Mouse (Mus musculus) kidney, adult 18-20 months (tissue): ENCODE data around the gene Pml.
"Not testable (repeated sequence)": the region's sequence is repeated elsewhere in the genome, so short reads cannot be mapped to it uniquely, and the experiment has no call there.

Source experiments
- DNase-seq: peaks from one replicate; pipeline ENCODE4 v3.0.0; 2021

The Pml gene

DNA sequence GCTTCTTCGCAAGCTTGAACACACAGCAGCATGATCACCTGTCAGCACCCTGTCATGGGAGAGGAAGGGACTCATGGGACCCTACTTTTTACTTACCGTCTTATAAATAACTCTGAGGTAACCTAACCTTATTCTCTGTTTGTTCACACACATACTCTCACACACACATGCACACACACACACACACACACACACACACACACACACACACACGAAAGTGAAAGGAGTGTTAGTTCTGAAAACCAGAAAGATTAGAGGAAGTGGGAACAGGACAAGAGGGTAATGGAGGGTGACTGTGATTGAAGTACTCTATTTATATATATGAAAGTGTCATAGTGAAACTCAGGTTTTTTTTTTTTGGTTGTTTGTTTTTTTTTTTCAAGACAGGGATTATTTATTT, 21.5 kb upstream of the Pml start:
- no peak for DNase-seq

- DNase-seq = no peak
Measured at GRCm38 (mm10) chr9:58270081-58270480, 20.5 kb upstream of the Pml start.

DNA sequence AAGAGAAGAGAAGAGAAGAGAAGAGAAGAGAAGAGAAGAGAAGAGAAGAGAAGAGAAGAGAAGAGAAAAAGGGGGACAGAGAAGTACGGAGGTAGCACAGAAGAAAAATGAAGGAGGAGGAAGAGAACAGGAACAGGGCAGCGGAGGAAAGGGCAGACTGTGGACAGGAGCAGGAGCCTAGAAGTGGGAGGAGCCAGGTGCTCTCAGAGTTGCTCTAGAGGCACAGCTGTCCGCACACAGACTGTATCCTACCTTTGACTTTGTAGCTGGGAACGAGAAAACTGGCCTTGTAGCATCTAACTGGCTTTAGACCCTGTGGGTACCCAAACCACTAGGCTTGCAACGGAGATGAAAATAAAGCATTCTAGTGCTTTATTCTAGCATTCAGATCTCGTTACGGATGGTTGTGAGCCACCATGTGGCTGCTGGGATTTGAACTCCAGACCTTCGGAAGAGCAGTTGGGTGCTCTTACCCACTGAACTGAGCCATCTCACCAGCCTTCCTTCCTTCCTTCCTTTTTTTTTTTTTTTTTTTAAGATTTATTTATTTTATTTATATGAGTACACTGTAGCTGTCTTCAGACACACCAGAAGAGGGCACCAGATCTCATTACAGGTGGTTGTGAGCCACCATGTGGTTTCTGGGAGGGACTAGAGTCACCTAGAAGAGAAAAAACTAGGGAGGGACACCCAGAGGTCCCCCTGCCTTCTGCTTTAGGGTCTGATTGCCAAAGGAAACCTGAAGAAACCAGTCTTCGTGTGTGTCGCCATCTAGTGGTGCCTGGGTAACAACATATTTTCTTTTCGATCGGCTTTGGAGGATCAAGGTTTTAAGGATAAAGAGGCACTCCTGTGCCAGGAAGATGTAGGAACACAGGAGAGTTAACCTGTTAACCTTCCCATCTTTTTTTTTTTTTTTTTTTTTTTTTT, 19.1 kb upstream of the Pml start:
- peak; percentile 71 for DNase-seq

- no peak for DNase-seq
Measured at GRCm38 (mm10) chr9:58267046-58267445, 17.5 kb upstream of the Pml start.

DNA sequence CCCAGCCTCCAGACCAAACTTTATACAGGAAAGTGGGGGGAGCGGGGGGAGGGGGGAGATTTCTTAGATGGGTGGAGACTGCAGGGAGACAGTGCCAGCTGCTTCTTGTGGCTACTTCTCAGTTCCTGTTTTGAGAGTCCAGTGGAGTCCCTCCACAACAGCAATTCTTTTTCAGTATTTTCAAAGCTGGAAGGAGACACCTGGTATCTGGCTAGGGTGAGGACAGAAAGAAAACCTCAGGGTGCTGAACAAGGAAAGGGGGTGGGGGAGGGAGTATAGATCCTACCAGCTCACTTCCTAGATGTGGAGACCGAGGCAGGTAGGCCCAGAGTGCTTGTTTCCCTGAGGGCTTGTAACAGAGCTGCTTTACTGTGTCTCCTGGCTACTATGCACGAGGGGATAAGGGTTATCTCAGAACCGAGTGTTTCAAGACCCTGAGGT, 17.0 kb upstream of the Pml start:
- DNase-seq = no peak

GRCm38 (mm10) chr9:58265368-58265767, 15.8 kb upstream of the Pml start:
- no peak for DNase-seq

DNA sequence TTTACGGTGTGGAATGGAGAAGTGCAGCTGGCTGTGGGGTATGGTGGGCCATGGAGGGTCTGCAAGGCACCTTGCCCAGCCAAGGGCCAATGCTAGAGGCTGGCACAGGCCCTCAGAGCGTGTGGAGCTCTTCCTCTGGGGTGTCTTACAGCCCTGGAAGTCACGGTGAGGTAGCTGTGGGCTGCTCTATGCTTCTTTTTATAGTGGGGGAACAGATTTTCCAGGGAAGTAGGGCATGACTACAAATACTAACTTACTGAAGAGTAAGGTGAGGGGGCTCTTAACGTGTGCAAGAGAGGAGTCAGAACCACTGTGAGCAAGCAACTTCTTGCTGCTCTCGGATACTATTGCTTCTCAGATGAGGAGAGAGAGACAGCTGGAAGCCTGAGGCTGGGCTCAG, 12.9 kb upstream of the Pml start:
- no peak for DNase-seq

- DNase-seq = no peak
Measured at GRCm38 (mm10) chr9:58255704-58256685, 6.4 kb upstream of the Pml start.

- no peak for DNase-seq
Measured at GRCm38 (mm10) chr9:58255105-58255504, 5.5 kb upstream of the Pml start.

DNA sequence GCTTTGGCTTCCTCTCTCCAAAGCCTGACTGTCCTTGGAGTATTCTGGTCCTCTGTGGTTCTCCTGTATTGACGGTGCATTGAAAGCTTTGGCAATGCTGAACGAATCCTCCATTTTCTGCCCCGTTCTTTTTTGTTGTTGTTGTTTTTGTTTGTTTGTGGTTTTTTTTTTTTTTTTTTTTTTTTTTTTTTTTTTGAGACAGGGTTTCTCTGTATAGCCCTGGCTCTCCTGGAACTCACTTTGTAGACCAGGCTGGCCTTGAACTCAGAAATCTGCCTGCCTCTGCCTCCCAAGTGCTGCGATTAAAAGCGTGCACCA, 4.2 kb upstream of the Pml start:
- DNase-seq = not testable (repeated sequence)

DNA sequence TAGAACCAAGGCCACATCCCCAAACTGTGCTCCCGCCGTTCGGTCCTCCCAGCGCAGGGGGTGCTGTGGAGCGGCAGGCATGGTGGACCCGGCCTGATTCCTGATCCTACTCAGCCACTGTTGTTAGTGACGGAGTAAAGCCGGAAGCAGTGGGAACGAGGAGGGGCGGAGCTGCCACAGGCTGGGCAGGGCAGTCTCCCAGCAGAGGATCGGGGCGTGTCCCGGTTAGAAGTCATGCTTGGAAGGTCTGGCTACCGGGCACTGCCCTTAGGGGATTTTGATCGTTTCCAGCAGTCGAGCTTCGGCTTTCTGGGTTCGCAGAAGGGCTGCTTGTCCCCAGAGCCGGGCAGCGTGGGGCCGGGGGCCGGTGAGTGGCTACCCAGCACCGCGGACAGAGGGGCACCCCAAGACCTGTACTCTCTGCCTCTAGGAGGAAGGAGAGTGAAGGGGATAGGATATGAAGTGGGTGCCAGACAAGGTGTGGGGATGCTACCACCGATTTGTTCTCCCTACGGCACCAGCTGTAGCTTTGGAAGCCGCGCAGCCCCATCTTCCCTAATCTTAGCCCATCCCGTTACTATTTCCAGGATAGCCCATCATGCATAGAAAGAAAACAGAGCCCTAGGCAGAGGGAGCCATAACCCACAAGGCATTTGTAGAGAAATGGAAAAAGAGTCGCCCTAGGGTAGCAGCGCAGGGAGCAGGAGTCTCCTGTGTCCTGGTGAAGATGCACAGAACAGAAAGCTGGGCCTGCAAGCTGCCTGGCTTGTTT, 3.6 kb upstream of the Pml start, which contains the start of gene Stoml1:
TSS of gene Stoml1 (plus strand) at position 132 of the 772 bp plus-strand sequence.
- peak; percentile 96 for DNase-seq

- not testable (repeated sequence) for DNase-seq
Measured at GRCm38 (mm10) chr9:58250730-58251129, 1.1 kb upstream of the Pml start.

DNA sequence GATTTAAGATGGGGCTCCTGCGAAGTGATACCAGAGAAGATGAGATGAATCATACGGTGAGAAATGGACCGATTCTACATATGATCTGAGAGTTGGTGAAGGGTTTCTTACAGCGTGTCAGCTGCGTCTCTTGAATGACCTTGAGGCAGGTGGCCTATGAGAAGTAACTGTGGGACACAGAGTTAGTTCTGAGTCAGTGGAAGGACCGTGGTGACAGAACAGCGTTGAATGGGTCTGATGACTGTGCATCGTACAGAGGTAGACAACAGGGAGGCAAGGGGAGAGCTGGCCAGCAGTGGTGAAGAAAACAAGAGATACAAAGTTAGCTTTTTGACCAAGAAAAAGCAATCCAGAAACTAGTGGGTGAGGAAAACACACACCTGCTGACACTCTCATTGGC, 736 bp upstream of the Pml start:
- no peak for DNase-seq

- no peak for DNase-seq
Measured at GRCm38 (mm10) chr9:58248746-58249413, 706 bp downstream of the Pml start.

DNA sequence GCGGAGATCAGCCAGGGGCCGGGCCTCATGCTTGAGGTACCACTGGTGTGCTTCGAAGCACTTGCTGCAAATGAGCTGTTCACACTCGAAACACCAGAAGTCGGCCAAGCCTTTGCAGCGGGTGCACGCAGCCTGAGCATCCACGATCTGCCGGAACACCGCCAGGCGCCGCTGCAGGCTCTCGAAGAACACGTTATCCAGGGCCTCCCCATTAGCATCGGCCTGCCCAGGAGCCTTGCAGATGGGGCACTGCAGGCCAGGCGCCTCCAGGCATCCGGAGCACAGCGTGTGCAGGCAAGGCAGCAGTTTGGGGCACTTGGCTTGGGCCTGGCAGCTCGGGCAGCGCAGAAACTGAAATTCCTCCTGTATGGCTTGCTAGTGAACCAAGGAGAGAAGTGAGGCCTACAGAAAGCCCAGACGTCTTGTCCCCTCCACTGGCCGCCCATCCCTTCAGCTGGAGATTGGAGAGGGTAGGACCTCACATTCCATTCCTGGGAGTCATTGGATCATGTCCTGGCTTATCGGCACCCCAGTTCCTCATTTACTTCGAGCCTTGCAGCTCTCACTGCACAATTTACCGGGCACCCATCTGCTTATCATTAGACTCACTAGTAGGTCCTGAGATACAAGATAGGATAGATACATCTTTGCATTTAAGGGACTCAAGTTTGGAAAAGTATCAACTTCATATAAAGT, 2.4 kb downstream of the Pml start:
- peak; percentile 86 for DNase-seq

- DNase-seq = no peak
Measured at GRCm38 (mm10) chr9:58246083-58246591, 3.4 kb downstream of the Pml start.

DNA sequence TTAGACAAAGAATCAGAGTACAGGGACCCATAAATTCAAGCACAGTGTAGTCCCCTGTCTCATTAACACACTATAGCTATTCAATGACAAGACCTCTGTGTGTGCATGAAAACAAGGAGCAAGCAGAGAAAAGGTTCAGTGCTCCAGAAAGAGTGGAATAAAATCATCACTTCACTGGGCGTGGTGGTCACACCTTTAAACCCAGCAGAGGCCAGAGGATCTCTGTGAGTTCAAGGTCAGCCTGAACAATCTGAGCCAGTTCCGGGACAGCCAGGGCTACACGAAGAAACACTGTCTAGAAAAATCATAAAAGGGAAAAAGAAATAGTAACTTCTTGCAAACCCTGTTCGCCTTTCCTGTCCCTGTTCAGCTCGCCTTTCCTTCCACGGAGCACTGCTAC, 5.9 kb downstream of the Pml start:
- no peak for DNase-seq

DNA sequence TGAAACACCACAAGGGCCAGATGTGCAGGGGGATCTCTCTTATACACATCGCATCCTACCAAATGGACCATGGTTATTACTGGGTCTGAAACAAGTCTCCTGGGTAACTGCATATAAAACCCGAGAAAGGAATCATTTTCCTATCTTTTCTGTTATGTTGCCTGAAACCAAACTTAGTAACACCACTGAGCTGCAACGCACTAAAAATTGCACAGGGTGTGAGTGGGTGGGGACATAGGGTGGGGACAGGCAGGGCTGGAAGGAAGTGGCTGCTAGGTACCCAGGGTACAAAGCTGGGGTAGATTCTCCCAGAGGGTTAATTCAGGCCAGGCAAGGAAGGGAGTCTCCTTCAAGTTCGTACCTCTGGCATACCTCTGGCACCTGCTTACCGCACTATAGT, 6.9 kb downstream of the Pml start:
- no peak for DNase-seq

DNA sequence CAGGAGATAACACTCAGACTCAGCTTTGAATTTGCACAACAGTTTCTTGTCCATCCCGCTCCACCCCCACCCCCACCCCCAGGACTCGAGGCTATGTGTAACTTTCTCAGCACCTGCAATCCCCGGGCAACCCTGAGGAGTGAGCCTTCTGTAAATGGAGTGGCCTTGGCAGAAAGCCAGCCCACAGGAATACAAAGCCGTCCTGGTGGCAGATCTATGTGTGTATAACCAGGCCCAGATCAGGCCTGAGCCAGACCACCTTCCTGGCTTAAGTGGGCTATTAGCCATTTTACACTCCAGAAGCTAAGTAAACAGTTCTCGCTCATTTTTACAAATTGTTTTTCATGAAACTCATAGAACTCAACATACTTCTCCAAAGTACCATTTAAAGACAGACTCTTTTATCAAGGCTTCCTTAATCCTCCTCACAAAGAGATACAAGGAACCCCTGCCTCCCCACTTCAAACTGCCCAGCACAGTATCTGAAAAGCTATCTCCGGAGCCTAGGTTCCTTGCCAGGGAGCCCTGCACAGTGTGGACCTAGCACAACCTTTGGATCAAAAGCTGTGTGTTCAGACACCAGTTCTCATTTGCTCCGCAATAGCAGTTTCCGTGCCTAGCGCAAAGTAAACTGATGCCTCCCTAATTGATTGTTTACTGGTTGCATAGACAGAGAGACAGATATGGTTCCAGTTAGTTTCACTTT, 7.7 kb downstream of the Pml start:
- peak; percentile 63 for DNase-seq

GRCm38 (mm10) chr9:58234502-58235015, 15.0 kb downstream of the Pml start:
- no peak for DNase-seq
